Mouse (Mus musculus) heart, postnatal 25 days (tissue): Measurements from ENCODE around the gene Immt. TPM values are rescaled to one million over a fixed set of nuclear protein-coding genes. Genes with fewer than 3 reads are reported as not detected.
A peak's percentile ranks its signal among the peaks of the same experiment; 100 is the strongest.

Source experiments
- DNase-seq: peaks from one replicate; pipeline ENCODE4 v3.0.0; 2022; ENCODE audit warnings: low spot score
- intact Hi-C: fragments of 180-260 bp; cut with DNase I; formaldehyde crosslinking; loops from one replicate; pipeline ENCODE4 v1.15.1; 2025
- total RNA-seq, 2 experiments: library from RNA; stranded (reverse); gene quantifications; 2 replicates each; pipeline ENCODE4 v1.2.3; 2021

Immt gene
- 100 to 1,000 TPM; 613 to 617 TPM for total RNA-seq

- intact Hi-C loops: loop anchor here (5.0 kb wide), 1 partner anchor 199 kb away; the partner anchor contains the start of gene Kdm3a
- DNase-seq: peak; percentile 95
Observed at GRCm38 (mm10) chr6:71830690-71831580, at the start of gene Immt. Immt (plus strand) TSS chr6:71831331.

GRCm38 (mm10) chr6:71783165-71783564, 48.0 kb upstream of the Immt start:
- intact Hi-C loops: no loop called here
- DNase-seq: no peak

GRCm38 (mm10) chr6:71788348-71788747, 42.8 kb upstream of the Immt start:
- no peak for DNase-seq
- intact Hi-C loops: no loop called here

GRCm38 (mm10) chr6:71791771-71792170, 39.4 kb upstream of the Immt start:
- no peak for DNase-seq
- intact Hi-C loops: no loop called here

- intact Hi-C loops: no loop called here
- no peak for DNase-seq
Observed at GRCm38 (mm10) chr6:71799391-71799790, 31.7 kb upstream of the Immt start.

- intact Hi-C loops: loop anchor here (5.0 to 10.0 kb wide), 3 partner anchors 169 to 496 kb away; partner anchors contain the start of genes Kdm3a and Rnf103
Observed at GRCm38 (mm10) chr6:71801011-71801713, 30.0 kb upstream of the Immt start.

GRCm38 (mm10) chr6:71801714-71802094, 29.4 kb upstream of the Immt start:
- no peak for DNase-seq
- intact Hi-C loops: loop anchor here (5.0 to 10.0 kb wide), 3 partner anchors 169 to 497 kb away; partner anchors contain the start of genes Kdm3a and Rnf103

More at GRCm38 (mm10) chr6:71801011-71801713, 30.0 kb upstream of the Immt start:
- DNase-seq: no peak

GRCm38 (mm10) chr6:71803609-71804008, 27.5 kb upstream of the Immt start:
- intact Hi-C loops: loop anchor here (2.0 to 10.0 kb wide), 4 partner anchors 171 to 637 kb away; partner anchors contain the start of genes Kdm3a and Rnf103
- DNase-seq: no peak

- intact Hi-C loops: loop anchor here (2.0 to 10.0 kb wide), 4 partner anchors 172 to 637 kb away; partner anchors contain the start of genes Kdm3a and Rnf103
- peak; percentile 21 for DNase-seq
Observed at GRCm38 (mm10) chr6:71804061-71804829, 26.9 kb upstream of the Immt start.

- DNase-seq: no peak
- intact Hi-C loops: loop anchor here (5.0 to 10.0 kb wide), 3 partner anchors 312 to 654 kb away; partner anchors contain the start of gene Rnf103
Observed at GRCm38 (mm10) chr6:71806713-71807112, 24.4 kb upstream of the Immt start.

- intact Hi-C loops: loop anchor here (5.0 to 10.0 kb wide), 3 partner anchors 315 to 658 kb away; partner anchors contain the start of gene Rnf103
- no peak for DNase-seq
Observed at GRCm38 (mm10) chr6:71809890-71810289, 21.2 kb upstream of the Immt start.

- intact Hi-C loops: no loop called here
- DNase-seq: no peak
Observed at GRCm38 (mm10) chr6:71812820-71813219, 18.3 kb upstream of the Immt start.

GRCm38 (mm10) chr6:71819764-71820292, 11.3 kb upstream of the Immt start:
- intact Hi-C loops: no loop called here
- no peak for DNase-seq

- intact Hi-C loops: no loop called here
- DNase-seq: no peak
Observed at GRCm38 (mm10) chr6:71823085-71823484, 8.0 kb upstream of the Immt start.

- DNase-seq: peak; percentile 70
- intact Hi-C loops: no loop called here
Observed at GRCm38 (mm10) chr6:71823488-71823887, 7.6 kb upstream of the Immt start.

- no peak for DNase-seq
- intact Hi-C loops: no loop called here
Observed at GRCm38 (mm10) chr6:71823961-71824360, 7.2 kb upstream of the Immt start.

- DNase-seq: no peak
- intact Hi-C loops: no loop called here
Observed at GRCm38 (mm10) chr6:71826869-71827268, 4.3 kb upstream of the Immt start, which contains the start of gene Mrpl35. Mrpl35 (minus strand) TSS chr6:71826969.

- DNase-seq: no peak
- intact Hi-C loops: loop anchor here (5.0 kb wide), 1 partner anchor 197 kb away; the partner anchor contains the start of gene Kdm3a
Observed at GRCm38 (mm10) chr6:71829768-71830167, 1.4 kb upstream of the Immt start.

- peak; percentile 94 for DNase-seq
- intact Hi-C loops: loop anchor here (5.0 kb wide), 1 partner anchor 199 kb away; the partner anchor contains the start of gene Kdm3a
Observed at GRCm38 (mm10) chr6:71831581-71831960, 440 bp downstream of the Immt start.
